Mouse (Mus musculus) adrenal gland, adult (tissue): ENCODE results near the gene Zfp219.
A peak's percentile ranks its signal among the peaks of the same experiment; 100 is the strongest.
"Not testable (repeated sequence)": the region's sequence is repeated elsewhere in the genome, so short reads cannot be mapped to it uniquely, and the experiment has no call there.

Source experiments
- DNase-seq, 2 experiments: peaks; one replicate each; pipeline ENCODE4 v3.0.0; 2022 to 2023; ENCODE audit warnings: low spot score in 1 of 2; ENCODE audit not compliant: inconsistent age in 2 of 2

Zfp219 gene

GRCm38 (mm10) chr14:52020486-52021137 lies at the start of gene Zfp219:
Gene Zfp219 (minus strand): TSS chr14:52020733.
- DNase-seq = peak; percentile 83 to 94

- DNase-seq = no peak
Measured at GRCm38 (mm10) chr14:52066135-52066534, 45.6 kb upstream of the Zfp219 start.

GRCm38 (mm10) chr14:52061798-52062197 lies 41.3 kb upstream of the Zfp219 start:
- DNase-seq = no peak

- no peak for DNase-seq
Measured at GRCm38 (mm10) chr14:52060800-52061199, 40.3 kb upstream of the Zfp219 start.

- DNase-seq = peak in 1 of 2 experiments; percentile 39
Measured at GRCm38 (mm10) chr14:52059982-52060381, 39.4 kb upstream of the Zfp219 start.

- not testable (repeated sequence) for DNase-seq
Measured at GRCm38 (mm10) chr14:52052720-52053119, 32.2 kb upstream of the Zfp219 start.

- no peak for DNase-seq
Measured at GRCm38 (mm10) chr14:52045966-52046565, 25.5 kb upstream of the Zfp219 start.

- peak in 1 of 2 experiments; percentile 48 for DNase-seq
Measured at GRCm38 (mm10) chr14:52044901-52045678, 24.6 kb upstream of the Zfp219 start.

GRCm38 (mm10) chr14:52043446-52043845 lies 22.9 kb upstream of the Zfp219 start:
- no peak for DNase-seq

GRCm38 (mm10) chr14:52042359-52042758 lies 21.8 kb upstream of the Zfp219 start, which contains the start of gene Olfr221:
Gene Olfr221 (minus strand): TSS chr14:52042459.
- not testable (repeated sequence) for DNase-seq

GRCm38 (mm10) chr14:52039332-52039731 lies 18.8 kb upstream of the Zfp219 start:
- no peak for DNase-seq

GRCm38 (mm10) chr14:52035926-52036325 lies 15.4 kb upstream of the Zfp219 start:
- DNase-seq = no peak

- no peak for DNase-seq
Measured at GRCm38 (mm10) chr14:52026342-52026741, 5.8 kb upstream of the Zfp219 start.

GRCm38 (mm10) chr14:52024133-52024532 lies 3.6 kb upstream of the Zfp219 start:
- peak in 1 of 2 experiments; percentile 26 for DNase-seq

- DNase-seq = peak; percentile 93 to 97
Measured at GRCm38 (mm10) chr14:52022709-52023459, 2.4 kb upstream of the Zfp219 start.

- peak in 1 of 2 experiments; percentile 51 for DNase-seq
Measured at GRCm38 (mm10) chr14:52022244-52022708, 1.7 kb upstream of the Zfp219 start.

GRCm38 (mm10) chr14:52021568-52022212 lies 1.2 kb upstream of the Zfp219 start:
- DNase-seq = peak in 1 of 2 experiments; percentile 23

GRCm38 (mm10) chr14:52021138-52021529 lies 601 bp upstream of the Zfp219 start:
- DNase-seq = peak in 1 of 2 experiments; percentile 49

- peak; percentile 98 to 99 for DNase-seq
Measured at GRCm38 (mm10) chr14:52019590-52020340, 768 bp downstream of the Zfp219 start.
